Mouse (Mus musculus): ENCODE measurements around the gene Dohh.

- TF ChIP-seq CTCF (IDR thresholded peaks at IDR 0.05; ENCODE audit: extremely low read depth, insufficient read length, insufficient replicate concordance, low read depth, low read length), result no peak
- TF ChIP-seq POLR2A (IDR thresholded peaks at IDR 0.05; ENCODE audit: low read depth, low read length), result no peak; the same call in 1 of the 2 replicates
Observed at GRCm38 (mm10) chr10:81356991-81357844, 27.0 kb upstream of the Dohh start, which contains the start of gene Mfsd12.

Data from small intestine, adult 2 months (tissue).